Mouse (Mus musculus): ENCODE data around the gene Cherp.

The Cherp gene

DNA sequence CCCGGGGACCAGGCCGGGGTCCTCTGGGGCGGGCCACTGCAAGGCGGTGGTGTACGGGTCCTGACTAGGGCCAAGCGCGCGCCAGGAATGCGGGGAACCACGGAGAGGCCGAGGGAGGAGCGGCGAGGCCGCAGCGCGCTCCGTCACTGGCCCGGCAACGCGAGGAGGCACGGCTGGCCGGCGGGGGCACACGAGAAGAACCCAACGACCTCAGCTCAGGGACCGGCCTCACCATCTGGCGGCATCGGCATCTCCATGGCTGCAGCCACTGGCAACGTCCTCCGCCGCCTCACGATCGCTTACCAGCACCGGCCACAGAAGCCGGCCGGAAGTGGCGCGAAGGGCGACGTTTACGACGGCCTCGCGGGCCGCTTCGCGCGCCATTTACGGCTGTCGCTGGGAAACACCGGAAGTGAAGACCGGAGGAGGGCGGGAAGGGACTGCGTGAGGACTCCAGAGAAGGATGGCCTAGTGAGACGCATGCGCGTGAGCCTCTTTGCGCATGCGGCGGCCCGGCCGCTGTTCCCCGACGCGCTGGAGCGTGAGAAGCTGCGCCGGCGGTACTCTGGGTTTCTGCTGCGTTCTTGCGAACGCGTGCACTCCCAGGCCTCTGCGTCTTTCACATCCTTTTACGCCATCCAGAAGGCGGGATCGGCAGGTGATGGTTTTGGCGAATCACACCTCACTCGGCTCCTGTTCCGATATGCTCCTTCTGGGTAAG is at the start of gene Cherp:
Gene Cherp (minus strand): TSS at position 401 of the 721 bp plus-strand sequence.
- peak; percentile 98 for DNase-seq (ENCODE audit: low spot score)

DNA sequence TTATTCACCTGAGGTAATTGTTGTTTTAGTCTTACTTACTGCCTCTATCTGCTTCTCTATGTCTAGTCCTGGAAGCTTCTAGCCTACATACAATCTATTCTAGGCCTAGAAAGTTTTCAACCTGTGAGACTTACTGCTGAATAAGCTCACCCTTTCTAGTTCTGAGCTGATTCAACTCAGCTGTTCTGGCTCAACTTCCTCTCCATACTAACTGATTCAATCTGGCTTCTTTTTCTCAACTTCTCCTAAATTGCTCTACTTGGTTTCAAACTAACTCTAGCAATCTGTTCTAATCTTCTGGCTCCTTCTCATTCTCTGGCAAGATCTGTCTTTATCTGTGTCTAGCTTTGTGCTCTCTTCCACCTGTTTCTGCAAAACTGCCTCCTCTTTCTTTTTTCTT is 46.9 kb upstream of the Cherp start:
- DNase-seq (ENCODE audit: low spot score) = no peak

DNA sequence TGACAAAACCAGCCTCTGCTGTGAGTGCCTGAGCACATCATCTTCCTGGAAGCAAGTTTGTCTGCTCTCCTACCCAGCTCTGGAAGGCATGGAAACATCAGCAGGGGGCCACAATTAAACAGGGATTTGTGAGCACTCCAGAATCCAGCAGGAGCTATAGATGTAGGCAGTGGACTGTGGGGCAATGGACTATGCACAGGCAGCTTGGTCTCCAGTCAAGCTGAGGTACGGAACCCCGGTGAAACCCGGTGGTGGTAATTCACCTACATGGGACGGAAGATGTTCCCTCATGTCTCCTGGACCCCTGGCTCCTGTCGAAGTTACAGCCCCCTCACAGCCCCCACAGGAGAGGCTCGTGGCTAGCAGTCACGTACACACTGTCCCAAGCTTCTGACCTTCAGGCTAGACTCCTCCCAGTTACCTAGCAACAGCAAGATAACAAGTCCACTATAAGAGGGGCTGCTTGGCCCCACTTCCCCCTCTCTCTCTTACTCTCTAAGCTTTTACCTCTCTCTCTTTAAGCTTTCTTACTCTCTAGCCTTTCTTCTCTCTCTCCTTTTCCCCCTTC is 42.5 kb upstream of the Cherp start:
- no peak for DNase-seq (ENCODE audit: low spot score)

DNA sequence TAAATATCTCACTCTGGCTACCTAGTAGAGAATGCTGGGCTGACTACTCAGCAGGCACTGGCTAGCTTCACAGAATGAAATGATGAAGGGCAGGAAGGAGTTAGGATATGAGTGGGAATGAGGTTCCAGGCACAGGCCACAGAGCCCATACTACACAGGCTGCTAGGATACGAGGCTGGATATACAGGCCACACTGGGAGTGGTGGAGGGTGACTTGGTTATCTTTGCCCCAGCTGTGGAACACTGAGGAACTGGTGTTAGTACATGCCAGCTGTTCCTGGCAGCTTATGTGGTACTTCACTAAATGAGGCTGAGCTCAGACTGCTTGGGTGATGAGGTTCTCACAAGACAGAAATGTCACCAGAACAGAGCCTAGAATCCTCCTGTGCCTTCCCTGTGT is 38.1 kb upstream of the Cherp start:
- no peak for DNase-seq (ENCODE audit: low spot score)

DNA sequence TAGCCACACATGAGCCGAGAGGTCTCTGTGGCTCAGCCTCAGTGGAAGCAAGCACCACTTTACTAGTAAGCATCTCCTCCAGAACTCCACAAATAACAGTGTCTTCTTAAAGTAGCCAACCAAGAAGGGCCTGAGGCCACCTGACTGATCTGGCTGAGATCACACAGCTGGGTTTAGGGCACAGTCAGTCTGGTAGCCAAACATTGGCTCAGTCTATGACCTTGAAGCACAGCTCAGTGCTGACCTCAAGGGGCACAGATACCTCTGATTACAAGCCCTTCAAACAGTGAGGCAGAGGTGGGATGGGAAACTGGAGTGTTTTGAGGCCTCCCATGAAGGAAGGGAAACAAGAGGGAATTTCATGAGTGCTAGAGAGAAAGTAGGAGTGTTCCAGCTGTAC is 37.6 kb upstream of the Cherp start:
- no peak for DNase-seq (ENCODE audit: low spot score)

DNA sequence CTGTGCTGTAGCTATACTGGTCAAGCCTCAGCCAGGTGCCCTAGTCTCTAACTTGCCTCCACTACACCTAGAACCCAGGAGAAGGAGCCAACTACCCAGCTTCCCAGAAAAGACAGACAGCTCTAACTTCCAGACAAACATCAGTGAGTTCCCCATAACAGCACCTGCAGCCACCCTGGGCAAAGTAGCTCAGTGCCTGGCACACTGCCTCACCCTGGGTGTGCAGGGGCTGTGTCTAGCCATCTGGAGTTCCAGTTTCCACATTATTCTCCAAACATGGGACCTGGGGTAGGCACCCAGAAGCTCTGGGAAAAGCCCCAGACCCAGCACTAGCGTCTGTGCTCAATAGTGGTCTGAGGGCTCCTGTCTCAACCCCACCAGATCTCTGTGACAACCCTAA is 32.5 kb upstream of the Cherp start:
- no peak for DNase-seq (ENCODE audit: low spot score)

DNA sequence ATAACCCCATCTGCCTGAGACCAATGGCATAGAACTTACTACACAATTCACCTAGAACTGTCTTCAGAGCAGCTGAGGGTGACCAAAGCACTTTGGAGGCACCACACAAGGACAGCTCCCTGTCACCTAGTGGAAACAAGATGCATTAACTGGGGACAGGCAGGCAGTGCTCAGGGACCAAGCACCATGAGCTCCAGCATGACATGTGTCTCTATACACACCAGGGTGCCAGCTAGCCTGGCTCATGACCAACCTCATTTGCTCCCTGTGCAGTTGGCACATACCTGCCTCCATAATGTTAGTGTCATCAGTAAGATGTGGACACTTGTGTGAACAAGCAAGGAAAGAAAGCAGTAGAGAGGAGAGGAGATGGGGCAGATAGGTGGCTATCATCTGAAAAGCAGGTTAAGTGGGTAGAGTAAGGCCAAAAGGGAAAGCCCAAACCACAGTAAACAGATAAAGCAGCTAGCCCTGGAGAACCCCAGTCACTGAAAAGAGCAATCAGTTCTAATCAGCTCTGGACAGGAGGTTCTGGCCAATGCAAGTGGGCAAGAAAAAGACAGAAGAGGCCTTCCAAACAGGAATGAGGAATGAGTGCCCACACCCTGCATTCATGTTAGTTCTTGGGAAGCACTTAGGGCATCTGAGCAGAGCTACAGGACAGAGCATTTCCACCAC is 29.8 kb upstream of the Cherp start:
- DNase-seq (ENCODE audit: low spot score) = no peak

DNA sequence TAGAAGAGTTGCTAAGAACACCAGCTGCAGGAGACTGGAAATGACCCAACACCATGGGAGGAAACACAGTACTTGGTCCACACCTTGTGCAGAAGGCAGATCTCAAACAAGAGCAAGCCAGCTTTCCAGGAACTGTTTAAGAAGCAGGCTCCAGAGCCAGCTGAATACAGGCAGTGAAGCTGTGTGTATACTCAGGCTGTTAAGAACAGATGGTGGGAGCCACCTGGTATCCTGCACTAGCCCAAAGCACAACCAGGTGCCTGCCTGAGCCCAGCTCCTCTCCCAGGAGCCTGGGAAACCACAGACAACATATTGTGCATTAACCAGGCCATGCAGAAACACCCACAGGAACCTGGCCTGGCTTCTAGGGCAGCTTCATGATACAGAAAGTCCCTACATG is 29.1 kb upstream of the Cherp start:
- DNase-seq (ENCODE audit: low spot score) = no peak

DNA sequence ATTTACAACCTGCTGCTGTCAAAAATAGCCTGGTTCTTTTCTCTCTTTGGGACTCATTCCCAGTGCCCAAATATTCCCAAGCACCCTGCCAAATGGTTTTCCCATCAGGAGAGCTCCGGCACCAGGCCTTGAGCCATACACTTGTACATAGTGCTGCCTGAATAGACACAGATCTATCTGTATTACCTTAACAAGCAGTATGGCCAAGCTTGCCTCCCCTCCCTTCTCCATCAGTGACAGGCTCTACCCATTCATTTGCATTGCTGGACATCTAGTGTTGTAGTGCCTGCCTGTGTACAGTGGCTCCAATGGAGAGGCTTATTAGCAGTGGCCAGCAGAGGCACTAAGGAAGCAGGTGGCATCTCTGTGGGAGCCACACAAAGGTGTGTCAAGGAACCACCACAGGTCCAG is 25.5 kb upstream of the Cherp start:
- DNase-seq (ENCODE audit: low spot score) = no peak

DNA sequence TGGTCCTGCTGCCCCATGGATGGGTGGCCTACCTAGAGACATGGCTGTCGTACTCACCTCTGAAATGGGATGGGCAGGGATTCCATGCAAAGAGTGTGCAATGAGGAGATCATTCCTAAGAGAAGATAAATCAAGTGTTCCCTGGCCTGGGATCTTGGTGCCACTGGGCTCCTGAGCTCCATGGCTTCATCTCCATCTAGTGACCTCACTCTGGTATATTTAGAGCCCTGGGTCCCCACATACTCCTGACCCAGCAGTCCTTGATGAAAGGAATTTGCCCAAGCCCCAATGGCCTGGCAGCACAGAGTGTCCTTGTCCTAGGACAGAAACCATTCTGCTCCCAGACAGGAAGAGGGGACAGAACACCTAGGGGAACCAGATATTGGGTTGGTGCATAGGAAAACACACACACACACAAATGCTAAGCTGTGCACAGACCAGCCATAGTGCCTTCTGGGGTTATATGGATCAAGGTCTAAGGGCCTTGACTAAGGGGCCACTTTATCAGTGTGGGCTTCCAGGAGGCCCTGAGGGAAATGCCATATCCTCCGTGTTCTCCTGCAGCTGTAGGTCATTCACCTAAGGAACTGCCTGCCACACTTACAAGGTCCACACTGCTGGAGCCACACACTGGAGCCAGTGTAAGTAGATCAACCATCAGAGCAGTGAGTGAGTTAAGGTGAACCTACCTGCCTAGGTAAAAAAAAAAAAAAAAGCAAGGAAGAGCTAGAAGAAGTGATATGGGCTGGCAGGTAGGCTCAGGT is 24.7 kb upstream of the Cherp start:
- no peak for DNase-seq (ENCODE audit: low spot score)

DNA sequence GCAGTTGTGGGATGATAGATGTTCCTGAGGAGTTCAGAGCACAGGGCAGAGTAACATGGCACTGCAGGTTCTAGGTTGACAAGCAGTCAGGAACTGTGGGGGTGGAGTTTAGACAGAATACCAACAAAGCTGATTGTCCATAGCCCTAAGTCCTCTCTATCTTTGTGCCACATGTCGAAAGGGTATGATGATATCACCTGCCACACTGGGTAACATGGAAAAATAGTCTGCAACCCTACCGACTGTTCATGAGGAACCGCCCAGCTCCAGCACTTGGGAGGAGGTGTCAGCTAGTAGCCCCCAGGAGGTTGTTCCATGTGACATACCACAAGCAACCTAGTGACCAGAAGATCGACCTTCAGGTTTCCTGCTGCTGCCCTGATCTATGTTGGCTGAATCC is 23.5 kb upstream of the Cherp start:
- DNase-seq (ENCODE audit: low spot score) = no peak

DNA sequence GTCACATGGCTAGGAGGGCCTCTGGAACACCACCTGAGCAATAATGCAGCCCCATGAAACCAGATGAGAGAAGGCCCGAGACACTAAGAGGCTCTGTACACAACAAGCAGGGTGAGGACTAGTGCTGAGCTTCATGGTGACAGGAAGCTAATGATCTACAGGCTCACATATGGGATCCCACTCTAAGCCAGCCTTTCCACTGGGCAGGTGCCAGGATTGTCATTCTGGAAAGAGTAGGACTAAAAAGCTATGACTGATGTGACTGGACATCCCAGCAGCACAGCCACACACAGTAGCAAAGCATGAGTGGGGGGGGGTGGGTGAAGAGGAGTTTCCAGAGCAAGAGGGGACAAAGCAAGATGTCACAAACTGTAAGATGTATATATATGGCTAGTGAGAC is 22.9 kb upstream of the Cherp start:
- no peak for DNase-seq (ENCODE audit: low spot score)

DNA sequence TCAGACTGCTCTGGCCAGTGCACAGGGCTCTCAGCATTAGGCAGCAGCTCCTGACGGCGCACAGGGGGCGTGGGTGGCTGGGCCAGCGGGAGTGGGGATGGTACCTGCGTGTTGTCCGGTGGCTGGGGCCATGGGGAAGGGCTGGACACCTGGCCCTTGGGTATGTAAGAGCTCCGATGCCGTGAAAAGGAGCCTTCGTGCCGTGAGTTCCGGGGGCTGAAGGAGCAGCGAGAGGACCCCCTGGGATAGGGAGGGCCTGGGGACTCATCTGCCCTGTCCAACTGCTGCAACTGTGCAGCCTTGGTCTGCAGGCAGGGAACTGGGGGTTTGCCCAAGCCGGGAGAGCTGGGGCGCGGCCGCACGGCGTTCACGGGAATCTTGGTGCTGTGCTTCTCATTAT is 21.2 kb upstream of the Cherp start:
- no peak for DNase-seq (ENCODE audit: low spot score)

DNA sequence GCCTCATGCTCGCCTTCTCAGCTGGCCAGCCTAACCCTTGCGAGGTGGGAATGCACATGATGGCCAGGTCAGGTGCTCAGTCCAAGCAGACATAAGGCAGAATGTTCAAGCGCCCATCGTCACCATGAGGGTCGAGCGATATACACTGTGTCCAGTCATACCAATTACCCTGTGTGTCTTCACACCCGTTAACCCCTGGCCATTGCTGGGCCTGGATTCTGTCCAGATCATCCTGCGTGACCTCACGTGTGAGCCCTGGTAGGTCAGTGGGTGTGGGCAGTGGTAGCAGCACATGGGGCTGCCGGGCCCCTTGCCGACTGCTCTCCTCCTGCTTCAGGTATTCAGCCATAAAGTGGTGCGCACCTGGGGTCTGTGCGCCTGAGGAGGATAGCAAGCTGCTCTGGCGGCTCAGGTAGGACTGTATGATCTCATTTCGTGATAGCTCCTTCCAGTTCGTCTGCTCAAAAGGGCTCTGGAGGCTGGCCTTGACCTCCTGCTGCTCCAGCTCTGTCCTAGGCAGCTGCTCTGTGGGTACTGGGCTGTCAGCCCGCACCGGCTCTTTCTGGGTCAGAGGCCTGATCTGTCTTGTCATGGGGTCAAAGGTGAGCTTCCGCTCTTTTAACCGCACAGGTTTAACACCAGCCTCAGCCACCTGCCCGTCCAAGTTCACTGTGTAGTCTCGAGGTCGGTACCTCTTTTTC is 20.5 kb upstream of the Cherp start:
- DNase-seq (ENCODE audit: low spot score) = no peak

DNA sequence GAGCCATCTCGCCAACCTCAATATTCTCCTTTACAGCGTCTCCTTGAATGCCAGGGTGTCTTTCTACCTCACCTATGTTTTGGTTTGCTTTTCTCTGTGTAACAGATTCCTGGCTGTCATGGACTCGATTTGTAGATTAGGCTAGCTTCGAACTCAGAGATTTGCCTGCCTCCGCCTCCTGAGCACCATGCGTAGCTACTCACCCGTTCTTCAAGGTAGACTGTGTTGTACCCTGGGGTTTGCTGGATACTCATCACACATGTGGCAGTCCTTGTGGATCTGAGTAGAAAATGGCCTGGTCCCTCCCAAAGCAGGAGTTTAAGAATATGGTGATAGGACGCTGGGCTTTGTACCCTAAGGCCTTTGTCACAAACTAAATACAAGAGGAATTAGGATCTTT is 18.4 kb upstream of the Cherp start:
- no peak for DNase-seq (ENCODE audit: low spot score)

DNA sequence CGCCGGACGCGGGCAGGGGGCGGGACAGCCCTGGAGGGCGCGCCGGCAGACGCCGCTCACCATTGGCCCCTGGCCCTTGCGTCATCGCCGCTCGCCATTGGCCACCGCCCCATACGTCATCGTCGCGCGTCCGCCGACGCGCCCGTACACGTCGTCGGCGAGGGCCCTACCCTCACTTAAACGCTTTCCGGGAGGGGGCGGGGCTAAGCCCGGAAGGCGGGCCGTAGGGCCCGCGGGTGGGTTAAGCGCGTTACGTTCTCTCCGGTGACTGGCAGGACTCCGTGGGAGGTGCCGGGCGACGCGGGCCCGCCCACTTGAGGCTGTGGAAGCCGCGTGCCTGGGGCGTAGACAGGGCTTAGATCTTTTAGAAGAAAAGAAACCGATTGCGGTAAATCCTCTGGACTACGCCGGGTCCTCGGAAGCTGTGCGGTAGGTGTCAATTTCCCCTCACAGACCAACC is 17.6 kb upstream of the Cherp start:
- peak; percentile 99 for DNase-seq (ENCODE audit: low spot score)

DNA sequence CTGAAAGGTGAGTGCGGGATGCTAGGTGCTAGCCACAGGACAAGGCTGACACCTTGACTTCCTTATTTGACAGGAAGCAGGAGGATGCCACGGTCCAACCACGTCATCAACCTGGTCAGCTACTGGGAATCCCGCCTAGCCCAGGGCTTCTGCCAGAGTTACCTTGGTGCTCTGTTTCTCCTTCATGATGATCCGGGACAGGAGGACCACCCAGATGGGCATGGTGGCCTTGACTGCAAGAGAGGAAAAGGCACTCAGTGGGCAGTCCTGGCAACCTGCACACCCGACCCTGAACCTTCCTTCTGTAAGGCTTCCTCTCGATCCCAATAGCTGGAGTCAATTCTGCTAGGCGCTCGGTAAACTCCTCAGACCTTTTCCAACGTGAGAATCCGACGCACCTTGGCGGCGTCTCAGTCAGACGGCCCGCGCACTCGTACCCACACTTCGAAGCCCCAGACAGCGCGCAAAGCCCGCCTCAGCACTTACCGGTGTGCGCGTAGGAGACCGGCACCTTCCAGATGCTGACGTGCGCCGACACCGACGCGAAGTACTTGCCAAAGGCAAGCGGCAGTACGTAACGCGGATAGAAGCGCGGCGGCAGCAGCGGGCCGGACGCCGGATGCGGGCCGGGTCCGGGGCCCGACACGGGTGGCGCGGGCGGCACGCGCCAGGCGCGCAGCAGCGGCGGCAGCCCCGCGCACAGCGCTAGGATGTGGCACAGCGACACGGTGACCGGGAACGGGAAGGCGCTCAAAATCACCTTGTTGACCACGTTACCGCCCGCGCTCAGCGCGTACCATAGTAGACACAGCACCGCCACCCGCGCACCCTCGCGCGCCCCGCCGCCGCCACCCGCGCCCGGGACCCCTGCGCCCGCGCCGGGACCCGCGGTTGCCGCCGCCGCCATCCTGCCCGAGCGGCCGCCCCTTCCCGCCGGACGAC is 16.9 kb upstream of the Cherp start, which contains the start of gene Slc35e1:
Gene Slc35e1 (minus strand): TSS at position 935 of the 942 bp plus-strand sequence.
- DNase-seq (ENCODE audit: low spot score) = no peak

DNA sequence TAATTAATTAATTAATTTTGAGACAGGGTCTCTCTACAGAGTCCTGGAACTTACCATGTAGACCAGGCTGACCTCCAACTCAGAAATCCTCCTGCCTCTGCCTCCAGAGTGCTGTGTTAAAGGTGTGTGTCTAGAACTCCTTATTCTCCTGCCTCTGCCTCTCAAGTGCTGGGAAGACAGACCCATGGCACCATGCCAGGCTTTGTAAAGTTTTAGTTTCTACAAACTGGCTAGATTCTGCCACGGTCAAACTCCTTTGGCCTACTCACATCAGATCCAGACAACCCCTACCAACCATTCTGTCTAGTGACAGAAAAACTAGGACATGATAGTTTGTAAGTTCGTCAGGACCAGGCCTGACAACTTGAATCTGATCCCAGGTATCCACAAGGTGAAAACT is 16.0 kb upstream of the Cherp start:
- no peak for DNase-seq (ENCODE audit: low spot score)

DNA sequence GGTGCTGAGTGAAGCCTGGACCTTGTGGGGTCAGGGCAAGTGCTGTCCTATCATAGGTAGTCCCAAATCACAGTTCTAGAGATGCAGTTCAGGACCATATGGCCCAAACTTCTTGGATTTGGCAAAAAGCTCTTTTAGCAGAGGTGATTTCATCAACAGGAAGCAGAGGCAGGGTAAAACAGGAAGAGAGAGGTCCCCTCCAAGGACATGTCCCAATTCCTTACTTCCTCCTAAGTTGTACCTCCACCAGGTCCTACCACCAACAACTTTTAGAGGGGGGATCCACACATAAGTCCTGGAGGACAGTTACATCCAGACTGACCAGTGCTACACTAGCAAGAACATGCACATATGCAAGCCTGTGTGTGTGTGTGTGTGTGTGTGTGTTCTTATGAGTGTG is 12.0 kb upstream of the Cherp start:
- DNase-seq (ENCODE audit: low spot score) = no peak

DNA sequence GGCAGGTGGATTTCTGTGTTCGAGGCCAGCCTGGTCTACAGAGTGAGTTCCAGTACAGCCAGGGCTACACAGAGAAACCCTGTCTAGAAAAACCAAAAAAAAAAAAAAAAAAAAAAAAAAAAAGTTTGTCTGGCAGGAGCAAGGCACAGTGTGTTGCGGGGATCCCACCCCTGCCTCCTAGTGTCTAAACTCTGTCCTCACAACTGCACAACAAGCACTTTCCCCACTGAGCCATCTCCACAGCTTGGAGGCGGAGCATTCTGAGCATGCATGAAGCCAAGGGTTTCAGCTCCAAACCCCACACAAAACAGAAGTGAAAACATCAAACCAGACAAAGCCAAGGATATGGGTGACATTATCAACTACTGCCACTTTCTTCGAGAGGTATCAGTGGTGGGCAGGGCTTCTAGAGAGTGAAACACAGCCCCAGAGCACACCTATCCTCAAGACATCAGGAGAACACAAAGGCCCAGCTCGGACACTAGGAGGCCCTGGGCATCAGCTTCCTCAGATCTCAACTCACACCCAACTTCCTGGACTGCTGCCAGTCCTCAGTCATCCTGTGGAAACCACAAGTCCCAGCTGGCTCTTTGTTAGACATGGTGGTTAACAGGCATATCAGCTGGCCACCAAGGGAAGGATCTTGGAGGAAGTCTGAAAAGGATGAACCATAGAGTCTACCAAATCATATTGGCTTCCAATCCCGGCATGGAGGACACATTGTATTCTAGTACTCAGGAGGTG is 10.6 kb upstream of the Cherp start:
- no peak for DNase-seq (ENCODE audit: low spot score)

Data from ovary, adult 18-20 months (tissue).